Mouse (Mus musculus) left cerebral cortex, adult 9 months (tissue): ENCODE measurements at regions not wholly inside any gene's neighbourhood (a gene's known extent, or its start where the extent isn't known, plus 50 kb on each side); places are given as distances from the start of the nearest gene placed in this dataset.

Source experiments
- DNase-seq, 2 experiments: peaks; one replicate each; pipeline ENCODE4 v3.0.0; 2022; ENCODE audit warnings: low spot score in 2 of 2

DNA sequence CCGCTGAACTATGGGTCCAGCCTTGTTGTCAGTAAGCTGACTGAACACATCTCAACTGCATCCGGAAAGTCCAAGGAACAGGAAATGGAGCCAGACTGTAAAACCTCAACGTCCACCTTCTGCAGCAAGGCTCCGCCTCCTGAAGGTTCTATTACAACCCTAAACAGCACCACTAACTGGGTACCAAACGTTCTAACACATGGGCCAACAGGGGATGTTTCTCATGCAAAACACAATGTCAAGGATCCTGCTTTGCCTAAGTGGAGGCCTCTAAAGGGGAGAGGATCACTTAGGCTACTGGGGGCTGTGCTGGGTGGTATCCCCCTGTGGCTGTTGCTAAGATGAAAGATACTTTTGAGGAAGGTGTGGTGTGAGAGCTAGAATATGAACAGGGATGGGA is 51.0 kb upstream of the Stt3b start:
- DNase-seq = no peak

DNA sequence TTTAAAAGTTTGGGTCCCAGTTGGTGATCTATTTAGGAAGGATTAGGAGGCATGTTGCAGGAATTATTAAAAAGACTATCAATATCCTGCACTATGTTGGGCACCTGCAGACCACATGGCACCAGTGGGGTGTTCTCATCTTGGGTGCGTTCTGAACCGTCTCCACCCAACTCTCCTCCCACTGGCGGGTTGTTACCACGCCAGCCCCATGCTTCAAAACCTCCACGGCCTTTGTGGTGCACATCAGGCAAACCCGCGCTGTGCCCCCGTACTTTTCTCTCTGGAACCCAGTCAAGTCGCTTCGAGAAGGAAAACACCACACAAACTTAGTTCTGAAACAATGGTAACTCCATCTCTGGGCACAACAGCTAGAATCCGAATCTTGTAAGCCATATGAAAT is 51.7 kb upstream of the Stt3b start:
- no peak for DNase-seq

DNA sequence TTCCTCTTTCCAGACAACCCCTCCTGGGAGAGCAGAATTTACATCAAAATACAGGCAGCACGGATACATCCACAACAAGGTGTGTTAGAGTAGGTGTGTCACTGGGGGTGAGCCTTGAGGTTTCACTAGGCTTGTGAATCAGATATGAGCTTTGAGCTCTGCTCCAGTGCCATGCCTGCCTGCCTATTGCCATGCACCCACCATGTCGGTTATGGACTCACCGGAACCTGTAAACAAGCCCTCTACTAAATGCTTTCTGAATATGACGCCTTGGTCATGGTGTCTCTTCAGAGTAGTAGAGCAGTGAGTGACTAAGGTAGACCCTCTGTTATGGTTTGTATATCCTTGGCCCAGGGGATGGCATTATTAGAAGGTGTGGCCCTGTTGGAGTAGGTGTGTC is 52.3 kb upstream of the Stt3b start:
- no peak for DNase-seq

DNA sequence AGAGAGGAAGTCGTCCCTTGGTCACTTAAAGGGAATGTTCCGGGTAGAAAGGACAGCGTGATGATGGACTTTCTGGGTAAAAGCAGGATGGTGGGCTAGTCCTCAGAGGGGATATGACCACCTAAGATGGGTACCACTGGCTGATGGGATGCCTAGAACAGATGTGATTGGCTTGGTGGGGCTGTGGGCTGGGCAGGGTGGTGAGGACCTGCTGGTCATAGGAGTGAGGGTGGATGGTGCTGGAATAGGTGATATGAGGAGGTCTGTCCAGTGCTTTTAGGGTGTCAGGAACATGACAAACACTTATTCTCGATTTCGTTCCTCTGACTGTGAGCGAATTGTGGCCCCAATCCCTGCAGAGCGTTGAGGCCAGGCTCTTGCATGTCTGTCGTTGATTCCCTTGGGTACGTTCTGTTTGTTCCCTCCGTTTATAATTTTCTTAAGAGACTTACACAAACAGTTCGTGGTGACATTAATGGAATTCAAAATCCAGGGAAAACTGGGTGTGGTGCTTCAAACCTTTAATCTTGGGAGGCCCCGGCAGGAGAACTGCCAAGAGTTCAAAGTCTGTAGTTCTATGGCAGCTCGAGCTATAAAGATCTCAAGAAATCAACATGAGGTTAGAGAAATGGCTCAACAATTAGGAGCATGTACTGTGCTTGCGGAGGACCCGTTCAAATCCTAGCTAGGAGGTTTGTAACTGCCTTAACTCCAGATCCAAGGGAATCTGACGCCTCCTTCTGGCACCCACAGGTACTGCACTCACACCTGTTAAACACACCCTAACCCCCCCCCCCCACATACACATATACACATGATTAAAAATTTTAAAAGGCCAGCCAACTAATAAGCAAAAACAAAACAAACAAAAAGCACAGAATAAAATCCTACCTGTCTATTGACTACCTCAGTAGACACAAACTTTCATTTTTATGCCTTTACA is 55.0 kb upstream of the Stt3b start:
- DNase-seq = no peak

DNA sequence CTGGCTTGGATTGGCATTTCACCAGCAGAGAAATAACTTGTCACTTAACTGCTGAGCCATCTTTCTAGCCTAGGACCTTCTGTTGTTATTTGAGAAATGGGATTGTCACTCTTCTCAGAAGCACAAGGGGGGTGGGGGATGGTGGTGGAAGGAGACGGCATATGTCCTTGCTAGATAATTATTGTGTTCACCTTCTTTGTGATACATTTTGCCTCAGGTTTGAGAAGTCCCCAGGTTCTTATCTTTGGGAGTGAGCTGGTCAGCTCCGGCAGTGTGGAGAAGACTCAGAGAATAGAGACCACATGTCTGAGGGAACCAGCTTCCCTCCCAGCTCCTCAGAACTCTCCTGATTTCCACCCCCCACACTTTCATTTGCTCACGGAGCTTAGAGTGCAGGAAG is 57.6 kb upstream of the Stt3b start:
- DNase-seq = no peak

DNA sequence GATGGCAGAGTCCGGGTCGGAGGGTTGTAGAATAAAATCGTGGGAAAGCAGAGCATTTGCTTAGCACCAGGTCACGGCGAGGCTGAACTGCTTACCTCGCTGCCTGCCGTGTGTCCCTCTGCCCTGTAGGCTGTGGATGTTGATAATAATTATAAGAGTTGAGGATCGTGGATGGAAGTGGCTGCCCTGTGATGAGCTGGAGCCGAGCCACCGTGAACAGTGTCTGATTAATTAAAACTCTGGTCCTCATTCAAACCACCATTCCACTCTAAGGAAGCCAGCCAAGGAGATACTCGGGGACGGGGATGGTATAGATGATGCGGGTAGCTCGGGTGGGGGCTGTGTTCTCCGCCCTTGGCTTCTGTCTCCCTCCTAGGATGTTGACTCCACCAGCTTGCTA is 70.1 kb upstream of the Stt3b start:
- no peak for DNase-seq

DNA sequence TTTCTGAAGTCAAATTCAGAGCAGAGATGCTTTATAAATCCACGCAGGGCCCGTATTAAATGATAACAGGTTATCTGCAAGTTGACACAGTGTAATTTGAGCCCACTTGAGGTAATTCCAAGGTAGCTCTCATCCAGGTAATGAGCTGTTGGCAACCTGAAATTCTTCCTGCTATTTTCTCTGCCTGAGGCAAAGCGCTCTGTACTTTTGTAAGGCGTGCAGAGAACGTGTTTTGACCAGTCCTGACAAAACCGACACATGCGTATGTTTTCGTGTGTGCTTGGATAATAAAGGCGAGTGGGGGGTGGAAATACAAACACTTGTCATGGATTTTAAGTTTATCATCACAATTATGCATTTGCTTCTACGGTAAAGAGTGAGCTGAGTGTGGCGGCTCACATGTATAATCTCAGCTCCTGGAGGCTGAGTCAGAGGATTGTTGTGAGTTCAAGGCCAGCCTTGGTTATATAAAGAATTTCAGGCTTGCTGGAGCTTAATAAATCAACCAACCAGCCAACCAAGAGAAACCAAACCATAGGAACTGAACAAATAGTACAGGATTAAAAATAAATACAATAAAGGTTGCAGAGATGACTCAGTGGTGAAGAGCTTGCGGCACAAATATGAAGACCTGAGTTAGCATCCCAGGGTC is 72.7 kb upstream of the Stt3b start:
- no peak for DNase-seq

DNA sequence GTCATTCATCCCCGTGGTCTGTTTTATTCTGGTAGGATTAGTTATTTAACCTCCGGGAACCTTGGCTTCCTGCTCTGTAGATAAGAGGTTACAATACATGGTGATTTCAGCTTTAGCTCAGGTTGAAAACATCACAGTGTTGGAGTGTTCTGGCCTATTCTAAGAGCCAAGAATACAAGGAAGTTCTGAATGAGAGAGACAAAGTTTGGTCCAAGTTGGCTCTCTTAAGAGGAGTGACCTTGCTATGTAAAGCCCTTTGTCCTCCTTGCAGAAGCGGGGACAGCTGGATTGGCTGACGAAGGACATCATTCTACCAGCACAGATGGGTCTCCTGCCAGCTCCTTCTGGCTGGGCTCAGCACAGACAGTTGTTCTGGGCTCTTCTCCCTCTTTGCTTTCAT is 73.7 kb upstream of the Stt3b start:
- no peak for DNase-seq

DNA sequence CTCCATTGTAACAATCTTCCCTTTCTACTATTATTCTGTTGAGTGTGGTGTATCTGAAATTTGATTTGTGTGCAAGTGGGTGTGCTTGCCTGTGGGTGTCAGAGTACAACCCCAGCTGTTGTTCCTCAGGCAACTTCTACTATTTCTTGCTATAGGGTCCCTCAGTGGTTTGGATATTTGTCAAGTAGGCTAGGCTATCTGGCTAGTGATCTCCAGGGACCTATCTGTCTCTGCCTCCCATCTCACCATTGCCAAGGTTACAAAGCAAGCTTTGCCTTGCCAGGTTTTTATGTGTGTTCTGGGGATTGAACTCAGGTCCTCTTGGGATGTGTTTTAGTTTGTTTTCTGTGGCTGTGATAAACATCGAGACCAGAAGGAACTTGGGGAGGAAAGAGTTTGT is 74.1 kb upstream of the Stt3b start:
- DNase-seq = no peak

DNA sequence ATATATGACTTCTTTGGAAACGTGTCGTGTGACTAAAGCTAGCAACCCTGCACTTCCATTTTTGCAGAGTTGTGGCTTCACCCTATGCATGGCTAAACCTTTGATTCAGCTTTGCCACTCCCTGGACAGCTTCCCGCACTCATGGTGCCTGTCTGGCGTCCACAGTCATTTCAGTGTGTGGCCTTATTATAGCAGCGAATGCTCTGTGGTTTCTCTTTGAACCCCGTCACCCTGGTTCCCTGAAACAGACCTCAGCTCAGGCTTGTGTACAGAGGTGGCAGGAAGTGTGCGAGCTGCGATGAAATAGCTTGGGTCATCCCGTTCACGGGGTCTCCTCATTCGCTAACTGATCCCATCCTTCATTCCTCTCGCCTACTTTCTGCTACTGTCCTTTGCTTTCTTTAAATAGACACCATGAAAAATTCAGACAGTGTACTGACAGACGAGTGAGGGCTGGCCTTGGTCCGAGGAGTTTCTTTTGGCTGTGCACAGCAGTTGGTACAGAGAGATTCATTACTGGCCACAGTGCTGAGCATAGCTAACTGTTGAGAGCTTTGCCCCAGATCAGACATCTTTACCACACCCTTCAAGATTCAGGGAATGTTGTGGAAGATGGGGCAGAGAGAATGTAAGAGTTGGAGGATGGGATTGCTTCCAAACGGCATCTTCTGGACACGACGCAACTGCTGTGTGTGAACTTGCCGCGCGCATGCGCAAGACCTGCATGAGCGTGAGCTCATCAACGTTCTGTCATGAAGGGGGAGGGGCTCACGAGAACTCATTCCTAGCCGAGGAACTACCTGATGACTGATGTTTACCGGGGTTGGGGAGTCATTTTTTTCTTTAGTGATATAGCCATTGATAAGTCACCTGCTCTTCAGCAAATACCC is 77.5 kb upstream of the Stt3b start:
- DNase-seq = no peak

DNA sequence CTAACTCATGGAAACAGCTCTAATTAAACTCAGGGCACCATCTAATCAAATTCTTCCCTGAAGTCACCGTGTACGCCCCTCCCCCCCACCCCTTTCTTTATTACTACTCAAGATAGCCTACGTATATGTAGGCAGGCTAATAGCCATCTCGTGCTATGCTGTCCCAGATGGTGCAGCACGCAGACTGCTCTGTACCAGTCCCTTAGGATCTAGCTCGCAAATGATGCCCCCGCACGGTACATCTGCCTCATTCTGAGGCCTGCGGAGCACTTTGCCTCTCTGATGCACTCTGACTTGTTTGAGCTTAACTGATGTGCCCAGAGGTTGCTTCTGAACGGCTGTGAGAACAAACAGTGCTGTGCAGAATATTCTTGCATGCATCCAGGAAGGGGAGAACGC is 78.1 kb upstream of the Stt3b start:
- no peak for DNase-seq

DNA sequence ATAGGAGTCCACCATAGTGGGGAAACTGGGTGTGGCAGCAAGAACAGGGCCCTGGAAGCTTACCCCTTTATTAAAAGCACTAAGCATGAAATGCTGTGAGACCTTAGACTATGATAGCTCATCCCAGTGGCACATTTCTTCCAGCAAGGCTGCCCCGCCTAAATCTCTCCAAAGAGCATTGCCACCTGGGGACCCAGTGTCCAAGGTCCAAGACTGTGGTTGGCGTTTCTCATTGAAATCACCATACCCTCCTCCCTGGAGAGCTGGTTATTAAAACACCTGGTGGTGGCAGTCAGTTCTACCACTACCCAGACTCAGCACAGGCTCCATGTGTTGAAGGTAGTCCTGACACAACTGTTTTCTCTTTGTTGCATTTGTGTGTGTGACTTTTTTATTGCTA is 78.9 kb upstream of the Stt3b start:
- DNase-seq = no peak

DNA sequence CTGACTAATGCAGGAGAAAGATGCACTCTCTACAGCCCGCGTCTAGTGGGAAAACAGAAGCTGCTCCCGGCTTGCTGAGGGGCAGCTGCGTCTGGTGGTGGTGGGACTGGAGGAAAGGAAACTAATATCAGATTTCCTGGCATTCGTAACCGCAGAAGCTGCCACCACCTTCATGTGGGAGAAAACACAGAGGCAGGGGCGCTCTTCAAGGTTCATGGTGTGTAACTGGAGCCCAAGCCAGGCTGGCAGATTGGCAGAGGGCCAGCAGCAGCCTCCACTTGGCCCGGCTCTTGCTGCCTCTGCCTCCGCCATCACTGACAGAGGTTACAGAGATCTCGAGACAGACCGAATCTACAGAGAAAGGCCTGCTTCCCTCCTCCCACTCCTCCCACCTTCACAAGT is 80.7 kb upstream of the Stt3b start:
- DNase-seq = no peak

DNA sequence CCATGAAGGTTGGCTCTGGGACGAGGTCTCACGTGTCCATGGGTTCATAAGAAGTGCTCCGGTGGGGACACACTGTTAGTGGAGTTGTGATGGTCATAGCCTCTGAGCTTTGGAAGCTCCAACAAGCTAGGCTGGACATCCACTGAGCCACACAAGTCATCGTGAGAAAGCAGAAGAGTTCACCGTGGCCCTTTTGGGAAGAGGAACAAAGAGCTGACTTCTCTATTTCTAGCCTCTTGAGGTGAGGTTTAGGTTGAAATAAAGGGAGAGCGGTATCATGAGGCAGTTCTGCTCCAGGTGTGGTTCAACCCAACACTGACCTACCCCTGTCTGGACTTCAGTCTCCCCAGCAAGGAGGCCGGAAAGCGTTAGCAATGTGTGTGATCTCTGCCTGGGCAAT is 85.3 kb upstream of the Stt3b start:
- no peak for DNase-seq

DNA sequence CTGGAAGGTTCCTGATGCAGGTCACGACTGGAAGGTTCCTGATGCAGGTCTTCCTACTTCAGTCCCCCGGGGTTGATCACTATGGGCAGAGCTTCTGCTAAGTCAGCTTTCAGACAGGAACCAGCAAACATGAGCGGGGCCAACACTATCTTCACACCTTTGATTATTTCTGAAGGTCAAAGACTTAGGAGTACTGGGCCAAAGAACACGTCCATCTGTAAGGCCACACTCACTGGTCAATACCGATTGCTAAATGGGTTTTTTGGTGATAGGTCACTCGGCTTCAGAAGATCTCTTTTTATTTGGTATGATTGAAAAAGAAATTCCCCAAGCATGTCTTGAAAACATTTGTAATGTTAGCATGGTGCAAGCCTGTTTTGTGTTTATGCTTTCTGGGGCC is 90.2 kb upstream of the Stt3b start:
- no peak for DNase-seq

DNA sequence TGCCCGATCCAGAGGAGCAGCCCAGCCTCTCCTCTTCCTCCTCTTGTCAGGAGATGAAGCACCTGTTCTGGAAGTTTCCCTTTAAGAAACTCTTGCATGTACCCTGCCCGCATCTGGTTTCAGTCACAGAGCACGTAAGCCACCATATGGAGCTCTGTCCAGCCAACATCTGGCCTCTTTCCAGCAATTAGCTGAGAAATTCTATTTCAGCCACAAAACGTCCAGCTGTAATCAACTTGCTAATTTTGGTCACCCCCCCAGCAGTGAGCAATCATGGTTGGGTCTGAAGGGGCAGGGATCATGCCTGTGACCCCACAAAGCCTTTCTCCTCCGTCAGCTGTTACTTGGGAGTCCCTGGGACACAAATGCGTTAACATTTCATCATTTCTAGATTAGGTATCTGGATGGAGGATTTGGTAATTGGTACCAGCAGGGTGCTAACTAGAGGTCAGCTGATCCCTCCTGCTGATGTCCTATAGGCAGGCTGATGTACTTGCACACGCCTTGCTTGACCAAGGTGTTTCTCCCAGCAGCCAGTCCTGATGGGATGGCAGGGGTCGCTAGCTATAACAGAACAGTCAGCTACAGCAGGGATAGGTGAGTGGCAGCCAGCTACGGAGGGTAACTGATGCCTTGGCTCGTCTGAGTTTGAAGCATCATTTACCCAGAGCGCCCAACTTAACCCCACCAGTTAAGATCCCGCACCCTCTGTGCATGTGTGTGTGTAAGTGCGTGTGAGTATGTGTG is 91.4 kb upstream of the Stt3b start:
- no peak for DNase-seq

DNA sequence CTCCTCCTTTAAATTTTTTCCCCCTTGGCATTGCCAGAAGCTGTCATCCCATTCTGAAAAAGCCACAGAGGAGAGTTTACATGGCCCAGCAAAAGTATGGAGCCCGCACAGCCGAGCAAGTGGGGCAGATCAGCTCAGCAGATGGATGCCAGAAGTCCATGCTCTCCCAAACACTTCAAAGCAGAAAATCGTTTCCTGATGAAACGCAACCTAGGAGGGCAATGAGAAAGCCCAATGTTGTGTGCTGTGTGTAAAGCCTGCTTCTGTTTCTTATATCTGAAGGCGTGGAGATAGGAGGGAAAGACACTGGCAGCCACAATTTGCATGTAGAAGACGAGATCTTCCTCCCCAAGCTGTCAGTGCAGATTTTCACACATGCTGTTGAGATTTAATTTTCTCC is 92.4 kb upstream of the Stt3b start:
- DNase-seq = no peak

DNA sequence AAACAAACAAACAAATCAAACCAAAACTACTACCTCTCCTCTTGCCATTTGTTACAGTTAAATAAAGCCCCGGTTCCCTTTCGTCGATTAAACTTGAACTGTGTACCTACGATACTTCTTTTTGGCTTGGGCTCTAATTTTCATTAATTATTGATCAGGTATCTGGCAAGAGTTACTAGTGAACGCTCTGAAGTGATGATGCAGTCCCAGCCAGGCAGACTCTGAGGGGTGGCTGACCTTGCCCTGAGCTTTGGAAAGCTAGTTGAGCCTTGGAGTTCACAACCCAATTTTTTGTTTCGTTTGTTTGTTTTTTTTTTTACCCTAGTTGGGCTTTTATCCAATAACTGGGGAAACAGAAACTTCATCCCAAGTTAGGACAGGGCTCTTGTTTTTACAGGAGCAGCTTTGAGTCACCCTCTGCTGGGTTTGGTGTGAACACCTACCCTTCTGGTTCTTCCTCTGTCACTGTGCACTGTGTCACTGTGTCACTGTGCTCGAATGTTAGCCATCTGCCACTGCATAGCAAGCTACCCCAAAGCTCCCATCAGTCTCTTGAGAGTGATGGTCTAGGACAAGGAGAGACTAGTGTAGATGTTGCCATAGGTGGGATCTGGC is 93.2 kb upstream of the Stt3b start:
- no peak for DNase-seq

DNA sequence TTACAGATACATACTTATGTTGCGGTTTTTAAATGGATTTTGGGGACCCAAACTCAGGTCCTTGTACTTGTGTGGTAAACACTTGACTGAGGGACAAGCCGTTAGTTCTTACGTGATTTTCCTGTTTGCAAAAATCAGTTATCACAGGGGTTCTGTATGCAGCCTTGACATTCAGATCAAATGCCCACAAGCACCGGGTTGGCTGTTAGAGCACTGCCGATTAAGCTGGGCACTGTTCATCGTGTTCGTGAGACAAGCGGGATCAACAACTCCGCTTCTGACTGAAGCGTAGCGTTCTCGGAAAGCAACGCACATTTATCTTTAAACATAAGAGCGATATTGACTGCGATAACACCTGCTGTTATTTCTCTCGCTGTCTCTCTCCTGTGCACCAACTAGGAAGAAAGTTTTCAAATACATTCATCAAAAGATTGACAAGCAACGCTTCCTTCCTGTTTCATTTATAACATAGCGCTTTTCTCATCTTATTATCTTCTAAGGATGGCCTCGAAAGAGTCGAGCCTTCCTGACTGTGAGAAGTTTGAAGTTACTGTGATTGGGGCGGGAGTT is 97.8 kb upstream of the Stt3b start:
- no peak for DNase-seq

DNA sequence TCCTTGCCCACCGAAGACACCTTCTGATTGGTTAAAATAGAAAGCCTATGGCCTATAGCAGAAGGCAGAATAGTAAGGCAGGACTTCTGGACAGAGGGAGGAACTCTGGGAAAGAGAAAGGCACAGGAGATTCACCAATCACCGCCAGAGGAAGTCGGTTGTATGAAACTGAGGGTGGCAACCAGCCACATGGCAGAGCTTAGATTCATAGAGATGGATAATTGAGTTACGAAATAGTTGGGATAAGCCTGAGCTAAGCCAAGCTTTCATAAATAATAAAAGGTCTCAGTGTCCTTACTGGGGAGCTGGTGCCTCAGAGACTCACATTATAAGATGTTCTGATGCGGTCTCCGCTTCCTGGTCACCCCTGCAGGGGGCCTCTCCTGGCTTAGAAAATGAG is 98.7 kb upstream of the Stt3b start:
- no peak for DNase-seq

DNA sequence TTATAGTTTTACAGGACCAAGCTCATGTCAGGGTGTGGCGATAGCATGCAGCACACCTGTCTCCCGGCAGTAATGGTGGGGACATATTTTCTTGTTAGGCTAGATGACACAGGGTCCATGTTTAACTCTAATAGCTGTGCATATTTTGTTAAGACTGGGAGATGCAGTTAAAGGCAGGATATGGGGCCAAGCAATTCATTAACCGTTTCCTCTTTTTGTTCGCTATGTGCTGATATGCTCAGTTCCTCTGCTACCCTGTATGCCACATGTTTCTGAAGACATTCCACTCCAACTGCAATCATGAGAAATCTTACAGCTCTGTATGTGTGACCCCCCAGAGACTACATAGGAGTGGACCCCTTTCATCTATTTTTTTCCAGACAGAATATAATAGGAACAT is 104.0 kb upstream of the Stt3b start:
- DNase-seq = no peak
